Mouse (Mus musculus) kidney, adult 2 months (tissue): ENCODE results near the gene Slc39a7.

Source experiments
- CTCF ChIP-seq: fragments of 200-500 bp; conservative IDR thresholded peaks from 2 replicates; pipeline ENCODE4 v1.5.1; 2011; ENCODE audit warnings: low read depth, mild to moderate bottlenecking, control low read depth, low read length, moderate library complexity, mixed read lengths; ENCODE audit not compliant: insufficient read depth, insufficient read length
- POLR2A ChIP-seq: fragments of 200-500 bp; IDR thresholded peaks from one replicate; pipeline ENCODE4 v1.6.1; 2011; ENCODE audit warnings: low read depth, low read length, control low read depth

DNA sequence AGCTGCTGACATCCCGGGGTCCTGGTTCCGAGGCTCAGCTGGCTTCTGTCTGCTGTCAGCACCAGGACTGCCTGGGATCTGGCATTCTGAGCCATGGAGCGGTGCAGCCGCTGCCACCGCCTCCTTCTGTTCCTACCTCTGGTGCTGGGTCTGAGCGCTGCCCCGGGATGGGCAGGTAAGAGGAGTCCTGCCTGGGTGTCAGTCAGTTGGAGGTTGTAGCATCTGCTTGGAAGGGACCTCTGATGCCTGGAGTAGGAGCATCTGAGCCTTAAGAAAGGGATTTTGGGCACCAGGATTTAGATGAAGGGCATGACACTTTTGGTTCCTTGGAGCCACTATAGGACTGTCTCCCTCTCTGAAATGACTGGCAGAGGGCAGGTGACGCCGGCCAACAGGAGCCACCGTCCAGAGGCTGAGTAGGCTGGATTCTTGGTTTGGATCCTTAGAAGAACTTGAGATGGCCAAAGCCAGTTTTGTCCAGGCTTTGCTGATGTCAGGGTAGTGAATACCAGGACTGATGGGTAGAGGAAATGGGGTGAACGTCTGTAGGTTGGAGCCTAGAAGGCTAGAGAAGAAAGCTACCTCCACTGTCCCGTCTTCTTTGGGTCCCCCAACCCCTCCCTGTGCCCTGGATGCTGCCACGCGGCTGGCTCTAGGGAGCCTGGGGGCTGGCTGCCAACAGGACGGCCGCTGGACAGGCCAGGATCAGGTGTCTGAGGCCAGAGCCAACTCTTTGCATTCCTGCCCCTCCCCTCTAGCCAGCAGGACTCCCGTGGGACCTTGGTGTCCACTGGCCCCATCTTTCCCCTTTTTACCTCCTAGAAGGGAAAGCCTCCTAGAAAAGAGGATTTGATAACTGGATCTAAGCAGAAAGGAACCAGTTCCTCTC is 8.3 kb upstream of the Slc39a7 start:
- TF ChIP-seq POLR2A, result no peak
- no peak for TF ChIP-seq CTCF
